Mouse (Mus musculus) layer of hippocampus, adult 18-20 months (tissue): ENCODE results near the gene Tigd4. TPM values are rescaled to one million over a fixed set of nuclear protein-coding genes. Genes with fewer than 3 reads are reported as not detected.

Experiments used
- DNase-seq, 2 experiments: peaks; one replicate each; pipeline ENCODE4 v3.0.0; 2022; ENCODE audit warnings: low spot score in 2 of 2
- total RNA-seq, 2 experiments: library from RNA; stranded (reverse); gene quantifications; 2 replicates each; pipeline ENCODE4 v1.2.3; 2021

The Tigd4 gene
- total RNA-seq, 2 experiments from 2014 or later: 0.10 TPM; not detected in 1

DNA sequence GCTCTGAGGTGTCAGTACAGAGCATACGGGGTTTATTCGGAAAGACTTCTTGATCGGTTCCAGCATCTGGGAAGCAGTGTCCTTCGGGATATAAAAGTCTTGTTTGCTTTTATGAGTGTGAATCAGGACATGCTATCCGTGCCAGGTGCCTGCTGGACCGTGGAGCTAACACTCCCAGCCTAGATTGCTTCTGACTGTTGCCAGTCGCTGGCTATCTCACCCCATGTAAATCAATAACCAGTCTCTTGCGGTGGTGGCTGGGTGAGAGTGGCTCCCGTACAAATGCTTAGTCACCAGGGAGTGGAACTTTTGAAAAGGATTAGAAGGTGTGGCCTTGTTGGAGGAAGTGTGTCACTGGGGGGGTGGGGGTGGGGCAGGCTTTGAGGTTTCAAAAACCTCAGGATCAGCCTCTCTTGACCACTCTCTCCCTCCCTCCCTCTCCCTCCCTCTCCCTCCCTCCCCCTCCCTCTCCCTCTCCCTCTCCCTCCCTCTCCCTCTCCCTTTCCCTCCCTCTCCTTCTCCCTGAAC, 16.9 kb downstream of the Tigd4 start:
- DNase-seq: no peak

DNA sequence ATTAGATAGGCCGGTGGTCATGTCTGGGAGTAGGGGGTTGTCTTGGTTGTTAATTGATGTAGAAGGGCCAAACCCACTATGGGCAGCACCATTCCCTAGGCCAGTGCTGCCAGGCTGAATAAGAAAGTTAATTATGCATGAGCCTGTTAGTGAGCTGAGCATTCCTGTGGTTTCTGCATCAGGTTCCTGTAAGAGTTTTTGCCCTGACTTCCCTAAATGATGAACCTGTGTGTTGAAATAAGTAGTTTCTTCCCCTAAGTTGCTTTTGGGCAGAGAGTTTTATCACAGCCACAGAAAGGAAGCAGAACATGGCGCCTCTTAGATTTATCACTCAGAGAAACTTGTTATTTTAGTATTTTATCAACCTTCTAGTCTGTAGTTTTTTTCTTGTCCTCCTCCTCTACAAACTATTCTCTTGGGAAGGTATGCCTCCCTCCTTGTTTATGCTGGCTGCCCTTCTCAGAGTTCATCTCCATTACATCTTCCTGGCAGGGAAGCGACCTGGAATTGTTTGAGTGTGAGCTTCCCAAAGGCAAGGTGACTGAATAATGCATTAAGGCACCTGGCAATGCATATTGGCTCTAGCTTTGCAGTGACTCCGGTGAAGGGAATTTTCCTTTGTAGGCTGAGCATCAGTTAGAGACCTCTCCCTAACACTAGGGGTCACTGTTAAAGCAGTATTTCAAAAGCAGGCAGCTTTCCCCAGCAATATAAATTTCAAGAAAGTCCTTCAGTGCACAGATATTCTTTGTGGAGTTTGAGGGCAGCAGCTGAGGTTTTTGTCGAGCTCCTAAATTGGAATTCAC, 21.9 kb downstream of the Tigd4 start:
- DNase-seq: peak in 1 of 2 experiments; percentile 63

DNA sequence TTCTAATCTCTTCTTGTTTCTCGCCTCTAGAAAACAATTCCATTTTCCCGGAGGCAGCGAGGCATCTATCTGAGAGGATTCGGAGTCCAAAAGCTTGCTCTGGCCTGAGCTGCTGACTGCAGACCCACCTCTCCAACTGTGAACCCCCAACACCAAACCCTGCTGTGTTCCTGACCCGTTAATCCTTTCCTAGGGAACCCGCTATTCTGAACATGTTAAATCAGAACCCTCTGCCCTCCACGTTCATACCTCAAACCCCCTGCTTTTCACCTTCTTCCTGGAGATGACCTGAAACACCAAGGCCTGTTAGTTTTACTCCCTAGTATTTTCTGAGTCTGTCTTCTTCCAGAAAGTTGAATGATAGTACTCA, 22.5 kb downstream of the Tigd4 start:
- DNase-seq: no peak

DNA sequence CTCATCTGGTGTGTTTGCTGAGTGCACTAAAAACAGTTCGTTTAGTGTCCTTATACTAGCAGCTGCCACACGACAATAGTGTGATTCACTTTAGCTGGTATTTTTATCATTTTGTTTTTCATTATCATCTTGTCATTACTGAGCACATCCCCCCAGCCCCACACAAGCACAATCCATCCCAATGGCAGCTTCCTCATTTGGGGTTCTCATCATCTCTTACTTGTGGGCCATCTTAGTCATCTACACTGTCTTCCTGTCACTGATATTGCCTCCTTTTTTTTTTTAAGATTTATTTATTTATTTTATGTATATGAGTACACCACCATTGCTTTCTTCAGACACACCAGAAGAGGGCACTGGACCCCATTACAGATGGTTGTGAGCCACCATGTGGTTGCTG, 25.3 kb downstream of the Tigd4 start:
- DNase-seq: no peak

DNA sequence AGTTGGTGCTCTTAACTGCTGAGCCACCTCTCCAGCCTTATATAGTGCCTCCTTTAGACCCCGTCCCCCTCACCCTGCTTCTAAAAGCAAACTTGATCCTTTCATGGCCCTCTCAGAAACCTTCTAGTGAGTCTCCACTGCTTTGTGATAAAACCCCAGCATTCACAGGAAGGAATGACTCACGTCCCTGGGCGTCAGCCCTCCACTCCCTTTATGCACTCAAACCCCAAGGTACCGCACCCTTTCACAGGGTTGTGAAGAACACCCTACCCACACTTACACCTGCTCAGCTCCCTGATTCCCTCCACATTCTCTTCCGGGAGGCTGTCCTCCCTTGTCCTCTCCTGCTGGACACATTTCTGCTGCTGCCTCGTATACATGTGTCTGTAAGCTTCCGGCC, 25.7 kb downstream of the Tigd4 start:
- no peak for DNase-seq

DNA sequence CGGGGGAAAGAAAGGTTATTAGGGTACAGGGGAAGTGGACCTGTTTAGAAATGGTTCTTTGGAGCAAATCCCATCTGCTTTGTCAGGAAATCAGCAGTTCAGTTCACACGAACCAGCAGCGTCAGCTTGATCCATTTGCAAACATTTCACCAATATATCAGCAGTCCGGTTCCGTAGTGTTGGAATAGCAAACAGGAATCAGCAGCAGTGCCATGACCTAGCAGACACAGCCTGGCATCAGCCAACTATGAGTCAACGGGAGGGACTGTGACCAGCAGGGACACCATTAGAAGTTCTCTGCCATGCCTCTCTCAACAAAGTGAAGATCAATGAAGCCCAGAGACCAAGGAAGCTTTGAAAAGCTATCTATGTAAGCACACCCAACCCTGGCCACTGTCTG, 26.4 kb downstream of the Tigd4 start:
- no peak for DNase-seq

DNA sequence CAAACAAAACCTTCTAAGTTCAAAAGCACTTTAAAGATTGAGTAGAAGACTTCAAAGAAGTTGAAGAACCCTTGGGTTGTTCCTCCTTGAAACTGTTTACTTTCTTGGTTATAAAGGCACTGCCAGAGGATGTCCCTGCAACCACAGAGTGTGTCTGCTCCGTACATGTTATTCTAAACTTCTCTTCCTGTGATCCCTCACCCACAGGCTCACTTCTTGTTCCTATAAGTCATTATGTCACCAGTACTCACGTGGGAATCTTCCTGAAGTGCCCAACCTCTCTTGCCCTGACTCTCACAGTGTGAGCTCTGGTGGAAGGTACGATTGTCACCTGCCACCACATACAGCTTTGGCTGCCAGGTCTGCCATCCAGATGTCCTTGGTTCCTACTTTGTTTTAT, 28.7 kb downstream of the Tigd4 start:
- DNase-seq: no peak

DNA sequence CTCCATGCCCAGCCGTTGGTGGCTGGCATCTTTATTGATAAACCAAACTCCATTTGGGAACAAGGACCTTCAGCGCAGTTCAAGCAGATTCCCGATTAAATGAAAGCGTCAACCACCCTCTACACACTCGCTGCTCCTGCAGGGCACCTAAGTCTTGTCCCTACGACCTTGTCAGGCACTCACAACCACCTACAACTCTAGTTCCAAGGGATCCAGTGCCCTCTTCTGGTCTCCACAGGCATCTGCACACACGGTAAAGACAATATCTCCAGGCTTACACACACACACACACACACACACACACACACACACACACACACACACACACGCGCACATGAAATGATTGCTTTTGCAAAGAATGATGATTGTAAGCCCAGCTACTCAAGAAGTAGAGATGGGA, 38.2 kb downstream of the Tigd4 start:
- no peak for DNase-seq

DNA sequence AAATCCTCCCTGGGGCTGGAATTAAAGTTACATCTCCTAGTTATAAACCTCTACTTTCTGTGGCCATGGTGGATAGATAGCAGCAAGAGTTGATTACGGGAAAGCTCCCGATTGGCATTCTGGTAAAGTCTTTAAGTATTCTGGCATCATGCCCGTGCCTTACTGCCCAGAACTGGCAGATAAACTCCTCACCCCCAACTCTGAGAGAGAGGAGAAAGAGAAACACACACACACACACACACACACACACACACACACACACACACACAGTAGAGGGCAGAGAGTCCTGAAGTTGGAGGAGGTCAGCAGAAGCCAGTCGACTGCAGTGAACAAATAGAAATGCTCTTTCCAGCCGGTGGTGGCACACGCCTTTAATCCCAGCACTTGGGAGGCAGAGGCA, 43.7 kb downstream of the Tigd4 start:
- no peak for DNase-seq

DNA sequence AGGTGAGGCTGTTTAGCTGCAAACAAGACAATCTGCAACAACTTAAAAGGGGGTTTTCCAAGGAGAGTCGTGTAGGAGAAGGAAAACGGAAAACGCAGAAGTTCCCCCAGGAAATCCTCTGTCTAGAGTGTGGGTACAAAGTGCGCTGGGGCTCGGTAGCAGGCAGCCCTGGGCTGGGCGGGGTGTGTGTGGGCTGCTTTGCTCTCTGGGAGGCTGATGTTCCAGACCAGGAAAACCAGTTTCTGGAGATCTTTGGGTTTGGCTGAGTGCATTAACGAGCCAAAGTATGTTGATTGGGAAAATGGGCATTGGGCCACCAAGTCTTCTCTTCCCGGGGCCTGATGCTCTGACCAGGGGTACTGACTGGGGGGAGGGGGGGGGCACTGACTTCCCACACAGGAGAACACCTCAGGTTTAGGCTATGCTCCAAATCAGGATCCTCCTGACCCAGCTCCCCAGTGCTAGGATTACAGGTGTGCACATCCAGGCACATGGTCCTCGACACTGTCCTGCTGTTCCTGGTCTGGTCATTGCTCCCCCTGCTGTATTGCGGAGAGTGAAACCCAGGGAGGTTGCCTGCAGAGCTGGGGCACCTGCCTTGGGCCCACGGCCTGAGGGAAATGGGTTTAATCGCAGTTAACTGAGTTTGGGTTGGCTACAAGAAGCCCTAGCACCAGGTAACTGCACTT, 44.7 kb downstream of the Tigd4 start:
- DNase-seq: no peak

DNA sequence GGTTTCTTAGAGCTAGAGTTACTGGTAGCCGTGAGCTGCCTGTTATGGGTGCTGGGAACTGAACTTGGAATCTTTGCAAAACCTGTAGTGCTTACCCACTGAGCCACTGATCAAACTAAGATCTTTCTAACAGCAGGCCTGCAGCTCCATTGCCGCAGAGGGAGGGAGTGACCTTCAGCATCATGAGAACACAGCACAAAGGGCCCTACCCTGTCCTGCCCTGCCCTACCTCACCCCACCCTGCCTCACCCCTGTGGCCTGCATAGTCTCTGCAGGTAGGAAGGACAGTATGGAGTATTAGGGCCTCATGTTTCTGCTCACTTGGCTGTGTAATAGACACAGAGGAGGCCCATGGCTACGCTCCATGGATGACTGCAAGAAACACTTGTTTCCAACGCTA, 45.5 kb downstream of the Tigd4 start:
- DNase-seq: no peak

DNA sequence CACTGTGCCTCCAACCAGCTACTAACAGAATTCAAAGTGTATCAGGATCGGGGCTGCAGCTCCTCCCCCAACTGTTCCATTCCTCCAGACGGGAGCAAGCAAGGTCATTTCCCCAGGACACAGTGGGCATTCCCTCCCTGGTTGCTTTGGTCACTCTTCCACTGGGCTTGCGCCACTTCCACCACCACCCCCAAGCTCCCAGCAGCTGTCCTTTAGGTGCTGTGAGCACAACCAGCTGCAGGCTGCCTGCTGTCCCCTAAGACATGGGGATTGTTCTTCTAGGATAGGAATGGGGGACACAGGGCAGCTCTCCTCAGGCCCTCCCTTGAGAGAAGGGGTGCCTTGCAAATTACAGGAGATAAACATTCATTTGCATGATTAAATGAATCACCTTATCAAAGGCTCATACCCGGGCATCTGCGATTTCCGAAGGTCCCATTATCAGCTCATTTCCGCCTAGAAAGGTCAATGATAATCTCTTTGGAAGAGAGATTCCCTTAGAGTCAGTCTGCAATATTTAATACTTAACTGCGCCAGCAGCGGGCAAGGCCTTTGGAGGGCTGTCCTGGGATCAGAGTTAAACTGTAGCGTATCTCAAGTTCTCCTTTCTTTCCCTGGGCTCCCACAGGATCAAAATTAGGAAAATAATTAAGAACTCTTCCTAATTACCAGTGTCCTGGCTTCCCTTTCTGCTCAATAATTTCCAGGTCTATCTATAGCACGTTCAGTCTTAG, 46.6 kb downstream of the Tigd4 start:
- no peak for DNase-seq

DNA sequence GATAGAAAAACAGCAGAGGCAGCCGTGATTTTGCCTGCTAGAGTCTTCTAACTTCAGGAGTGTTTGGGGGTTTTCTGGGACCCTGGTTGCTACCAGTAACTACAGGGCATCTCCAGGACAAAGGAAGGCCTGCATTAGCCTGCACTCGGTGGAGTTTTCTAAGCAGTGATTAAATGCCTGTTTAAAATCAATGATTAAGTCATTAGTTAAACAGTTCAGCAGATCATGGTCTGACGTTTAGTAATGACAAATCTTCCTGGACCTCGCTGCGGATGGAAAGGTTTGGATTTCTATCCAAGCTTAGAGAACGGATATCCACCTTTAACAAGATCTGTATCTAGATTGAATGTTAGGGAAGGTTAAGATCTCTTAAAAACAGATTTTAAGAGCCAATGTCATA, 47.2 kb downstream of the Tigd4 start:
- DNase-seq: no peak

DNA sequence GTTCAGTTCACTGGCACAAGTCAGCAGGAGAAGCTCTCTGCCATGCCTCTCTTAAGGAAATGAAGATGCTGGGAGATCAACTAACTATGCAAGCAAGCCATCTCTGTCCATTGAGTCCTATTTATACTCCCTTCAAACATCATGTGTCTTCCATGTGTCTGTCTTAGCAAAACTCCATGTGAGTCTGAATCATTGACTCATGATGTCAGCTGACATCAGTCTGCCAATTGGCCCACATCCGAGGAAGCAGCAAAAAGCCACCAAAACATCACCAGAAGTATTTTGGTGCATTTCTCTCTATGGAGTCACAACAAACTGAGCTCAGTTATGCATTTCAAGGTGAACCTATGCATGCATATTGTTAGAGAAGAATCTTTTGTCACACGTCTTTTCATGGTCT, 48.0 kb downstream of the Tigd4 start:
- no peak for DNase-seq

DNA sequence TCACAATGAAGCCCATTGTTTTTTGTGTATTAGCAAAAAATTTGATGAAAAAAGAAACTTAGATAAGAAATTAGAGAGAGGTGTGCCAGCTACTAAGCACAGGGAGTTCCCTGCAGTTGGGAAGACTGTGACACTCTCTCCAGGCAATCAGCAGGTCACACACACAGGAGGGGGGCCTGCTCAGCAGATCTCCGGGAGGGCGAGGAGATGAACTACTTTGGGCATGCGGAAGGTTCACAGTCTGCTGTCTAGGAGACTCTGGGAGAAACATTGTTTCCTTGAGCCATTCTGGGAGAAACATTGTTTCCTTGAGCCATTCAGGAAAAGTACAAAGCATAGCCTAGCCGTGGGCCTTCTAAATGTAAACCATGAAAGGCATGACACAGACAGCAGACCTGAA, 49.6 kb downstream of the Tigd4 start:
- no peak for DNase-seq

DNA sequence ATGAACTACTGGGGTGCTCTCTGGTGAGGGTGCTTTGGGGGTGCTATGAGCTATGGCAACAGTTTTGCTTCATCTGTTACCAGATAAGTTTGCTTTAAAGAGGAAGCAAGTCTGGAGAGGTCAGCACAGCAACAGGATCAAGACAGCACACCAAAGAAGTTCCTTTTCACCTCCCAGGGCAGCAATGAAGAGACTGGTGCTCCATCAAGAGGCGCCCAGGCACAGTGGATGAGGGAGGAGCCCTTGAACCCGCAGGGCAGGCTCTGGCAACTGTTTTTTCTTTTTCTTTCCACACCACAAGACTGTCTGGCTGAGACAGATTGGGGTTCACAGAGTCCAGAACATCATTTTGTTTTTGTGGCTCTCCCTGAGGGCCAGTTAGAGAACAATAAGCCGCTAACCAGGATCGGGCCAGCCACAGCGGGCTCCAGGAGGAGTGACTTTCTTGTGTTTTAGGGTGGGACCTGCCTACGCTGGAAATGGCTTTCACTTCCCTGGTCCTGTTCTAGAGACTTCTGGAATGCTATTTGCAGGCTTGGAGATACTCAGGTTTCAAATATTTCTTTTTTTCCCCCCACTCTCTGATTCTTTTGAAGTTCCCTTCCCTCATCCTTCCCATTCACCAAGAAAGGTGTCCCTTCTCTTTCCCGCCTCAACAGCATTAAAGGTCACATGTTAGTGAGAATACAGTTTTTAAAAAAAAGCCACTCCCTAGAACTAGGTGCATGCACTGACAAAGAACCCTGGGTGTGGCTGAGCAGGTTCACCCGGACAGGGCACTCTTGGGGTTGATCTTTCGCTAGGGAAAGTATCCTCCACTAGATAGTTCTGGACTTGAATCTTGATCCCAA, 52.0 kb downstream of the Tigd4 start:
- DNase-seq: no peak

DNA sequence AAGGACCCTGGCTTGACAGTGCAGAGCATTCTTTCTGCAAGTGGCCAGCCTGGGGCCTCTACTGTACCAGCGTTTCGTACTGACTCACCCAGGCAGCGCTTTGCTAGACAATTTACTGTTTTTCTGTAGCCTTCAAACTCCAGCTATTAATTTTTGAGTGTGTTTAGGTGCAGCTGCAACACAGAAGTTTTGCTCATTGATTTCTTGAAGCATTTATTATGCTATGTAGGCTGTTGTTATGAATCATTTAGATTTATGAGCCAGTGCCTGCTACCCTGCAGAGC, 52.6 kb downstream of the Tigd4 start:
- no peak for DNase-seq

DNA sequence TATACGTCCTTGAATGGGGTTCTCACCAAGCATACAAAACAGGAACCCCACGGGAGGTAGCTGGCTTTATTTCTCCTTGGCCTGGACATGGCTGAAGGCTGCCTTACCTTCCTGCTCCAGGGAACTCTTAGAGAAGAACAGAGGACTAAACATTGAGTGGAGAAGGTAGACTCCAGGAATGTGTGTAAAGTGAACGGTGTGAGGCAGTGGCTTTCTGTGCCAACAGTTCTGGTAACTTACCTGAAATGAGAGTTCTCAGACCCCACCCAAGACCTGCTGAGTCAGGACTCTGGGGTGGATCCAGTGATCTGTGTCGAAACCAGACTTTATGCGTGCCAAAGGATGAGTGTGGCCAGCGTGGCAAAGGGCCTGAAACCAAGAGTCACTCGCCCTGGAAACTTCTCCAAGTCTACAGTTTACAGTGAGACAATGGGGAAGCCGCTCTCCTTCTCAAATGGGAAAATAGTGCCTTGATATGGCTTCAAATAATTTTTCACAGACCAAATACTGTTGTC, 53.0 kb downstream of the Tigd4 start:
- DNase-seq: no peak
